25 mouse cellular contexts compared by ENCODE assay signal in genomic region chr1:88651668-88652067, GRCm38 (mm10). TPM values are rescaled to one million over a fixed set of nuclear protein-coding genes. Genes with fewer than 3 reads are reported as not detected.
A peak's percentile ranks its signal among the peaks of the same experiment; 100 is the strongest.
DNase-seq lines count a peak whose midpoint lies in the region; ATAC-seq and TF ChIP-seq lines count a peak whose summit lies in the region.
"Had no signal": no experiment of that assay in that cellular context is flagged by ENCODE, and none has a peak within 500 bp of the region (broad histone marks: within the 10 kb centered on the region; RNA-seq: fewer than 3 reads in every experiment).

No protein-coding gene starts in this region.

- no peak for DNase-seq in kidney, postnatal 0 days (ENCODE audit: low spot score)
- DNase-seq in CH12.LX (ENCODE audit: extremely low read depth), result peak; percentile 46
- DNase-seq in Patski (ENCODE audit: low read depth, low spot score), result peak; percentile 90
- DNase-seq in adrenal gland, adult 8-10 months, result no peak
- DNase-seq in urinary bladder, adult 2 months (ENCODE audit: low spot score), result no peak
- DNase-seq: adrenal gland, postnatal 10 days; adrenal gland, postnatal 25 days; cerebellum, adult 11 months; cerebellum, adult 18-20 months; cerebellum, adult 8-10 months; cerebellum, adult 9-11 months; cerebellum, postnatal 14 days; cerebellum, postnatal 36 days; embryo, embryonic 11 days had no signal

- no peak for TF ChIP-seq RAD21 in CH12.LX (IDR thresholded peaks at IDR 0.05; ENCODE audit: low read depth, low read length)

- in situ Hi-C loops in CH12.LX (cut with MboI; ENCODE audit: low pct_ligation_motif_present, low pct_unique_long_range_greater_than_20kb, low sequenced_read_pairs), result no loop called here
- in situ Hi-C loops in Patski (cut with MboI; ENCODE audit: low pct_unique_long_range_greater_than_20kb), result loop anchor here (5.0 kb wide), 1 partner anchor 51 kb away; the partner anchor contains the start of gene Arl4c

- dilution Hi-C loops in CH12.LX (cut with MboI; ENCODE audit: extremely low pct_ligation_motif_present, extremely low pct_unique_long_range_greater_than_20kb, low sequenced_read_pairs), result no loop called here

- TF ChIP-seq CTCF in kidney, postnatal 0 days (IDR thresholded peaks at IDR 0.05; ENCODE audit: low read depth), result 0 out of 2 replicates have a peak, but pooled peaks have one; percentile 10
- TF ChIP-seq CTCF in C2C12 (IDR thresholded peaks at IDR 0.05; ENCODE audit: control insufficient read depth, insufficient read depth, insufficient read length) (no peak), CH12.LX (conservative IDR thresholded peaks at IDR 0.05 in 1 of 2, IDR thresholded peaks at IDR 0.05 in 1 of 2; ENCODE audit: low read depth in 2 of 2, low read length in 2 of 2) (no peak), Patski (IDR thresholded peaks at IDR 0.05) (no peak)

- no peak for TF ChIP-seq EP300 in CH12.LX (IDR thresholded peaks at IDR 0.05; ENCODE audit: low read length)

- CTCF ChIA-PET in Patski (lab: Charles Lee), result interaction anchor here (1.0 to 2.8 kb wide), 7 partner anchors 10 to 177 kb away, joined by 3 to 12 read pairs (median 4); no protein-coding TSS in a partner anchor

- ATAC-seq in kidney, postnatal 0 days (replicated peaks; ENCODE audit: low FRiP score, low read depth), result no peak; the same call in 1 of the 2 replicates
- no peak for ATAC-seq in kidney, embryonic 14.5 days (ENCODE audit: low FRiP score, low TSS enrichment)
- peak; percentile 92 for ATAC-seq in Patski
- ATAC-seq: CD4-positive, CD25-positive, alpha-beta regulatory T cell, adult 4 months; forebrain, embryonic 14.5 days; forebrain, embryonic 16.5 days had no signal

- H3K27ac ChIP-seq in kidney, postnatal 0 days, result no peak overlapping the region
- no peak overlapping the region for H3K27ac ChIP-seq in kidney, embryonic 14.5 days (ENCODE audit: low read depth, low read length)
- peak overlapping the region; percentile 90 for H3K27ac ChIP-seq in CH12.LX (ENCODE audit: insufficient read depth, low read depth)
- H3K27ac ChIP-seq: embryonic facial prominence, embryonic 13.5 days; embryonic facial prominence, embryonic 15.5 days; forebrain, embryonic 10.5 days; forebrain, embryonic 12.5 days had no signal

- no peaks in the 10 kb centered on the region for H3K27me3 ChIP-seq in kidney, postnatal 0 days (ENCODE audit: insufficient read depth, low read length)
- H3K27me3 ChIP-seq in kidney, embryonic 14.5 days (ENCODE audit: control insufficient read depth, insufficient read depth, low read length), result no peaks in the 10 kb centered on the region
- H3K27me3 ChIP-seq in C2C12 (ENCODE audit: control insufficient read depth, insufficient read depth, insufficient read length) (no peaks in the 10 kb centered on the region), CH12.LX (replicated peaks) (no peaks in the 10 kb centered on the region), Patski (no peaks in the 10 kb centered on the region)
- H3K27me3 ChIP-seq: embryonic facial prominence, embryonic 13.5 days; embryonic facial prominence, embryonic 15.5 days; forebrain, embryonic 12.5 days had no signal

- TF ChIP-seq POLR2A in CH12.LX (IDR thresholded peaks at IDR 0.05; ENCODE audit: low read depth, low read length), result peak; percentile 52

- no peaks in the 10 kb centered on the region for H3K36me3 ChIP-seq in kidney, postnatal 0 days (ENCODE audit: insufficient read depth, low read length)
- H3K36me3 ChIP-seq in kidney, embryonic 14.5 days (ENCODE audit: control insufficient read depth, insufficient read depth, low read length), result no peaks in the 10 kb centered on the region
- H3K36me3 ChIP-seq in C2C12 (ENCODE audit: control insufficient read depth, insufficient read depth) (no peaks in the 10 kb centered on the region), CH12.LX (replicated peaks in 1 of 2; ENCODE audit: control insufficient read depth in 1 of 2, insufficient read depth in 1 of 2, low read length in 1 of 2) (peaks cover 3 to 6% of the 10 kb centered on the region in 2 experiments)
- H3K36me3 ChIP-seq: embryonic facial prominence, embryonic 13.5 days; embryonic facial prominence, embryonic 15.5 days; forebrain, embryonic 10.5 days; forebrain, embryonic 12.5 days had no signal

- H3K4me2 ChIP-seq in kidney, postnatal 0 days (ENCODE audit: low read length), result no peak overlapping the region
- no peak overlapping the region for H3K4me2 ChIP-seq in kidney, embryonic 14.5 days (replicated peaks; ENCODE audit: low read depth, low read length)
- no peak overlapping the region for H3K4me2 ChIP-seq in CH12.LX (ENCODE audit: insufficient read depth, low read depth, poor library complexity, severe bottlenecking)
- H3K4me2 ChIP-seq: embryonic facial prominence, embryonic 13.5 days; embryonic facial prominence, embryonic 15.5 days; forebrain, embryonic 12.5 days had no signal

- H3K4me1 ChIP-seq in kidney, postnatal 0 days (replicated peaks; ENCODE audit: insufficient read depth, low read length), result no peaks in the 10 kb centered on the region
- H3K4me1 ChIP-seq in kidney, embryonic 14.5 days (ENCODE audit: control insufficient read depth, insufficient read depth, low read length), result no peaks in the 10 kb centered on the region
- H3K4me1 ChIP-seq in CH12.LX (ENCODE audit: control insufficient read depth in 1 of 2, insufficient read depth in 2 of 2), result peaks cover 13 to 34% of the 10 kb centered on the region in 2 experiments
- H3K4me1 ChIP-seq: embryonic facial prominence, embryonic 13.5 days; embryonic facial prominence, embryonic 15.5 days; forebrain, embryonic 12.5 days had no signal

- no peak overlapping the region for H3K4me3 ChIP-seq in kidney, postnatal 0 days (replicated peaks; ENCODE audit: low read depth, low read length)
- H3K4me3 ChIP-seq in kidney, embryonic 14.5 days (ENCODE audit: low read length), result no peak overlapping the region
- no peak overlapping the region for H3K4me3 ChIP-seq in C2C12 (ENCODE audit: insufficient read depth, poor library complexity, severe bottlenecking)
- H3K4me3 ChIP-seq in CH12.LX (replicated peaks in 1 of 3; ENCODE audit: low read depth in 2 of 3, low read length in 2 of 3, poor library complexity in 1 of 3), result no peak overlapping the region
- H3K4me3 ChIP-seq: embryonic facial prominence, embryonic 13.5 days; embryonic facial prominence, embryonic 15.5 days; erythroblast, embryonic 14.5 days; forebrain, embryonic 10.5 days; forebrain, embryonic 12.5 days had no signal

- H3K9me3 ChIP-seq in kidney, postnatal 0 days (replicated peaks; ENCODE audit: low read length), result no peaks in the 10 kb centered on the region
- no peaks in the 10 kb centered on the region for H3K9me3 ChIP-seq in kidney, embryonic 14.5 days (ENCODE audit: control insufficient read depth, low read length)
- H3K9me3 ChIP-seq in CH12.LX (replicated peaks; ENCODE audit: low read length), result peaks cover 41% of the 10 kb centered on the region
- H3K9me3 ChIP-seq: embryonic facial prominence, embryonic 13.5 days; embryonic facial prominence, embryonic 15.5 days; forebrain, embryonic 10.5 days; forebrain, embryonic 12.5 days had no signal

- H3K79me2 ChIP-seq in C2C12 (ENCODE audit: control insufficient read depth, insufficient read depth), result no peaks in the 10 kb centered on the region
- H3K79me2 ChIP-seq in CH12.LX (replicated peaks; ENCODE audit: control insufficient read depth, extremely low read depth, insufficient read depth, poor library complexity, severe bottlenecking), result 0 out of 2 replicates have a peak, but pooled peaks cover 3% of the 10 kb centered on the region

- no peaks in the 10 kb centered on the region for H3K79me3 ChIP-seq in C2C12 (ENCODE audit: low read depth)

- POLR2A ChIA-PET in Patski (lab: Charles Lee), result interaction anchor here (1.0 to 3.6 kb wide), 5 partner anchors 47 to 205 kb away, joined by 3 to 21 read pairs (median 5); partner anchors contain the start of gene Arl4c

- H3ac ChIP-seq in C2C12 (ENCODE audit: control insufficient read depth, insufficient read length, low read depth), result no peak overlapping the region

- H3K9ac ChIP-seq in kidney, postnatal 0 days (ENCODE audit: low read depth, low read length), result no peak overlapping the region
- no peak overlapping the region for H3K9ac ChIP-seq in kidney, embryonic 14.5 days (ENCODE audit: low read depth, low read length)
- H3K9ac ChIP-seq in CH12.LX (ENCODE audit: insufficient read depth, low read depth), result no peak overlapping the region
- H3K9ac ChIP-seq: embryonic facial prominence, embryonic 13.5 days; embryonic facial prominence, embryonic 15.5 days; forebrain, embryonic 12.5 days had no signal

- 48% methylated on average over 9 of the region's 9 CpGs for WGBS in kidney, postnatal 0 days
- 65% methylated on average over 9 of the region's 9 CpGs for WGBS in kidney, embryonic 14.5 days

TF ChIP-seq in C2C12, 6 proteins besides CTCF, POLR2A, EP300 and RAD21:
- no peak for TF ChIP-seq MYOG (IDR thresholded peaks at IDR 0.05; ENCODE audit: control insufficient read depth, extremely low read depth, insufficient read length)
- peak; percentile 58 for TF ChIP-seq USF1 (IDR thresholded peaks at IDR 0.05; ENCODE audit: low read depth)

TF ChIP-seq in CH12.LX, 34 proteins besides CTCF, POLR2A, EP300 and RAD21 (continues in another document):
- TF ChIP-seq MYC (IDR thresholded peaks at IDR 0.05; ENCODE audit: low read depth, low read length) (no peak), GABPA (IDR thresholded peaks at IDR 0.05; ENCODE audit: insufficient replicate concordance, low read depth, low read length) (no peak), JUND (conservative IDR thresholded peaks at IDR 0.05; ENCODE audit: low read depth, low read length) (no peak), JUN (IDR thresholded peaks at IDR 0.05; ENCODE audit: insufficient read depth, low read depth, low read length) (no peak), ETS1 (conservative IDR thresholded peaks at IDR 0.05; ENCODE audit: low read depth, low read length) (0 out of 2 replicates have a peak, but pooled peaks have one; percentile 8), NRF1 (IDR thresholded peaks at IDR 0.05; ENCODE audit: low read depth, low read length) (no peak), BHLHE40 (IDR thresholded peaks at IDR 0.05; ENCODE audit: low read depth, low read length) (peak; percentile 87), POLR2AphosphoS2 (IDR thresholded peaks at IDR 0.05; ENCODE audit: low read depth, low read length) (peak; percentile 17; the same call in 1 of the 2 replicates), E2F4 (IDR thresholded peaks at IDR 0.05; ENCODE audit: insufficient replicate concordance, low read depth, low read length) (no peak), UBTF (IDR thresholded peaks at IDR 0.05; ENCODE audit: low read depth, low read length) (no peak), USF2 (conservative IDR thresholded peaks at IDR 0.05; ENCODE audit: low read depth, low read length) (no peak)

RNA-seq across cellular contexts. Expression of gene Arl4c, which starts 50.4 kb away (rescaled TPM):
- 29.1 and 30.6 TPM in 2 replicates for polyA plus RNA-seq in kidney, postnatal 0 days (2015; fragmentation: Nextera tagmentation; extraction: Ambion mirVana)
- polyA plus RNA-seq in kidney, embryonic 14.5 days (2014; fragmentation: Nextera tagmentation; extraction: Ambion mirVana), result 13.7 and 14.7 TPM in 2 replicates
- polyA plus RNA-seq in C2C12 (2012; fragmentation: generic; extraction: Trizol), result 81.3 TPM
- 32.2 and 33.9 TPM in 2 replicates for total RNA-seq in CH12.LX (2012; rRNA removed)
- total RNA-seq in CH12.LX (2014; rRNA removed), result 24.1 and 25.8 TPM in 2 replicates
- polyA plus RNA-seq in CH12.LX (2012; ENCODE audit: insufficient read length, low read depth), result 30.8 and 31.6 TPM in 2 replicates
- polyA plus RNA-seq in Patski (2021), result 146 TPM
- total RNA-seq in adrenal gland, adult 8-10 months (2022), result 10 to 100 TPM; 17.6 to 19.9 (median 18.2) TPM
- polyA plus RNA-seq in urinary bladder, adult 2 months (2012; rRNA removed), result 5.2 and 6.3 TPM in 2 replicates
- total RNA-seq: MEL had no signal

Comparison
In these comparisons a context has a peak if more than half of its experiments do, and no peak if none do; other contexts are left out.
1. DNase-seq: peak in CH12.LX (single experiment) and Patski (single experiment); none in kidney, postnatal 0 days (single experiment), adrenal gland, adult 8-10 months (single experiment) and urinary bladder, adult 2 months (single experiment).